Mouse (Mus musculus): ENCODE results near the gene Ppp1r36.

- TF ChIP-seq MEF2A (IDR thresholded peaks at IDR 0.05; ENCODE audit: borderline replicate concordance, low read depth, low read length): 0 out of 2 replicates have a peak, but pooled peaks have one; percentile 55
- TF ChIP-seq POLR2A (IDR thresholded peaks at IDR 0.05; ENCODE audit: low read depth, low read length): no peak
- no peak for TF ChIP-seq CHD2 (IDR thresholded peaks at IDR 0.05; ENCODE audit: low read length)
- no peak; the same call in 1 of the 2 replicates for TF ChIP-seq MAZ (IDR thresholded peaks at IDR 0.05; ENCODE audit: low read depth, low read length)
Measured at GRCm38 (mm10) chr12:76373991-76374390, 43.3 kb upstream of the Ppp1r36 start.

Measured in CH12.LX (cell line).